Mouse (Mus musculus): ENCODE data around the gene Pik3ip1.

GRCm38 (mm10) chr11:3287921-3288320 lies 42.3 kb upstream of the Pik3ip1 start:
- TF ChIP-seq POLR2A (IDR thresholded peaks at IDR 0.05; ENCODE audit: insufficient read length, low read depth) (no peak), TCF12 (IDR thresholded peaks at IDR 0.05; ENCODE audit: insufficient read depth, poor library complexity, severe bottlenecking) (no peak), E2F4 (IDR thresholded peaks at IDR 0.05; ENCODE audit: insufficient read depth) (no peak), USF1 (IDR thresholded peaks at IDR 0.05; ENCODE audit: low read depth) (no peak), CEBPB (IDR thresholded peaks at IDR 0.05; ENCODE audit: insufficient read depth, poor library complexity, severe bottlenecking) (no peak), POLR2AphosphoS2 (IDR thresholded peaks at IDR 0.05; ENCODE audit: insufficient read length, low read depth) (no peak), MYOG (IDR thresholded peaks at IDR 0.05; ENCODE audit: control insufficient read depth in 1 of 3, insufficient read depth in 1 of 3, insufficient read length in 2 of 3, low read depth in 2 of 3) (no peak), REST (IDR thresholded peaks at IDR 0.05; ENCODE audit: insufficient read depth, insufficient read length) (no peak)

All from myocyte (in vitro differentiated cells).